Mouse (Mus musculus) kidney, embryonic 16.5 days (tissue): ENCODE data around the gene Sftpa1. TPM values are rescaled to one million over a fixed set of nuclear protein-coding genes. Genes with fewer than 3 reads are reported as not detected.

Source experiments
- ATAC-seq: fragments of 200-750 bp; cut with Nextera tagmentation; 2 replicates; pipeline ENCODE4 v1.8.0; 2017; ENCODE audit warnings: moderate TSS enrichment; ENCODE audit not compliant: low FRiP score, low TSS enrichment
- H3K27ac ChIP-seq: fragments of 300-500 bp; sonication (generic); 2 replicates; pipeline ENCODE4 v1.5.1; 2014; ENCODE audit warnings: low read length
- H3K27me3 ChIP-seq: fragments of 300-500 bp; sonication (generic); 2 replicates; pipeline ENCODE4 v1.6.1; 2014; ENCODE audit warnings: low read length, control low read depth, mixed read lengths; ENCODE audit not compliant: insufficient read depth
- H3K36me3 ChIP-seq: fragments of 300-500 bp; sonication (generic); 2 replicates; pipeline ENCODE4 v1.6.1; 2014; ENCODE audit warnings: low read length, control low read depth, mixed read lengths; ENCODE audit not compliant: insufficient read depth
- H3K4me1 ChIP-seq: fragments of 300-500 bp; sonication (generic); 2 replicates; pipeline ENCODE4 v1.6.1; 2014; ENCODE audit warnings: low read length, control low read depth, mixed read lengths; ENCODE audit not compliant: insufficient read depth
- H3K4me2 ChIP-seq: fragments of 300-500 bp; sonication (generic); replicated peaks from 2 replicates; pipeline ENCODE4 v1.6.1; 2014; ENCODE audit warnings: low read depth, low read length
- H3K4me3 ChIP-seq: fragments of 300-500 bp; sonication (generic); 2 replicates; pipeline ENCODE4 v1.5.1; 2014; ENCODE audit warnings: mild to moderate bottlenecking, low read length
- H3K9ac ChIP-seq: fragments of 300-500 bp; sonication (generic); replicated peaks from 2 replicates; pipeline ENCODE4 v1.6.1; 2014; ENCODE audit warnings: low read length
- H3K9me3 ChIP-seq: fragments of 300-500 bp; sonication (generic); 2 replicates; pipeline ENCODE4 v1.6.1; 2016; ENCODE audit warnings: low read length, control low read depth
- WGBS: fragments of 180-500 bp; shearing (Covaris S2); extraction: QIAGEN DNeasy Blood & Tissue Kit; methylation state at CpG from one replicate; pipeline ENCODE4 v1.1.7; 2014; 5-methylcytosine and 5-hydroxymethylcytosine counted together
- polyA plus RNA-seq: library from polyadenylated mRNA; unstranded; fragments of >200 nt; fragmentation: Nextera tagmentation; extraction: Ambion mirVana; gene quantifications from 2 replicates; pipeline ENCODE4 v1.2.1, GENCODE M21; 2015

Sftpa1 gene
- polyA plus RNA-seq, 1 experiment from 2014 or later = 3.9 TPM

DNA sequence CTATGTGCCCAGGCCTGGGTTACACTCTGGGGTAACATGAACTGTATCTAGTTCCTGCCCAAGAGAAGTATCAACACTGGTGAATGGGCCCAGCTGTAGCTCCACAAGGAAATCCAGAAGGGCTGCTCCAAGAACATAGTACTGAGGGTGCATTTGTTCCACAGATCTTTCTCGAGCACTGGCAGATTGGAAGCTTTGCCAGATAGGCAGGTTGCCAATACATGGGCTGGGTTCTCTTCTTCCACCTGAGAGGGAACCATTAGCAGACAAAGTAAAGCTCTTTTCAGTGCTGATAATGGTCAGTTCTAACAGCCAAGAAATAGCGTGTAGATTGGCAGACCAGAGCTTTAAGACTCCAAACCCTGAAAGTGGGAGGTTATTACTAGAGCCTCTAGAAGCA, 15.8 kb downstream of the Sftpa1 start:
- 88% methylated on average over 2 of the region's 2 CpGs for WGBS
- H3K27me3 ChIP-seq = no peaks in the 10 kb centered on the region
- no peak overlapping the region for H3K4me3 ChIP-seq
- H3K36me3 ChIP-seq = no peaks in the 10 kb centered on the region
- no peak overlapping the region for H3K4me2 ChIP-seq
- no peaks in the 10 kb centered on the region for H3K9me3 ChIP-seq
- H3K9ac ChIP-seq = no peak overlapping the region
- H3K27ac ChIP-seq = no peak overlapping the region
- ATAC-seq = no peak
- H3K4me1 ChIP-seq = no peaks in the 10 kb centered on the region

DNA sequence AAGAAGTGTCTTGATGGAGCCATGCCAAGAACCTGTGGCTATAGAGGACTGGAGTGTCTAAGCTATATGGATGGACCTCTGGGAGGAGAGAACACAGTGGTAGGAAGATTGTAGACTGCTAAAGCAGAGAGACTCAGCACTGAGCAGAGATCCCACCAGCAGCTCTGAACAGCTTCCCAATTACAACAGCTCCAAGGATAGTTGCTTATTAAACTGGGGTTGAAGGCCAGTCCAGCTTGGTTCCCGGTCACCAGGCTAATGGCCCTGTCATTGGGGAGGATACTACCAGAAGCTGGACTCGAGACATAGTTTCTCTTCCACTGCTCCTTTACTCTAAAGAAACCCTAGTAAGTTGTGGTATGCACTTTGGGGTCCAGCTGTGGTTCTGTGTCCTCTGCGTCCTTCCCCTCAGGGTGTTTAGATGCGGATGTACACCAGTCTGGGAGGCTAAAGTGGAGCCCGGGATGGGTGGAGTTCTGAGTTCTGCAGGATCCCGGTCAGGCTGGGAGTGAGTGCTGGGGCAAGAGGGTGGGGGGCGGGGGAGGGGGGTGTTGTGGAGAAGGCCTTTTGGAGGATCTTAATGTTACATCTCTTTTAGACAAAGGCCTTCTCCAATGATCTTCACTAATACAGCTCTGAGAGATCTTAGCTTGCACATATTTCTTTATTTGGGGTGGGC, 19.8 kb downstream of the Sftpa1 start, which contains the start of gene Mbl1:
Gene Mbl1, plus strand, starts transcription at position 239 of the 679 bp plus-strand sequence.
- Histone ChIP-seq H3K4me1 (no peaks in the 10 kb centered on the region), H3K9me3 (no peaks in the 10 kb centered on the region), H3K36me3 (no peaks in the 10 kb centered on the region), H3K27ac (no peak within 1 kb of the TSS), H3K4me2 (no peak within 1 kb of the TSS), H3K4me3 (no peak within 1 kb of the TSS), H3K9ac (no peak within 1 kb of the TSS), H3K27me3 (no peaks in the 10 kb centered on the region)
- no peak for ATAC-seq
- WGBS = 79% methylated on average over 7 of the region's 7 CpGs

DNA sequence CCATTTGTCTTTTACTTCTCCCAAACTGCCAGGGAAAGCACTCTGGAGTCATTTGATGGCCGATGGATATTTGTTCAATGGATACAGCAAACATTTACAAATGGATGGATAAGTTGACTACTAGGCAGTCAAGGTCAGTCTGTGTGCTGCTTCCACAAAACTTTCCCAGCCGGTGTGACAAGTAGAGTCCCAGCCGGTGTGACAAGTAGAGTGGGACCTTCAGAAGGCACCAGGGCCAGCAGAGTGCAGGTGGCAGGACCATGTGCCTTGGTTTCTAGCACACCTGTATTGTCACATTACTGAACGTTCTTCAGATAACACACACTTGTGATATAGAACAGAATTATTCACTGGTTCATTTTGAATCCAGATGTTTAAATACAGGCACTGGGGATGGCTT, 28.5 kb downstream of the Sftpa1 start:
- no peak overlapping the region for H3K4me2 ChIP-seq
- ATAC-seq = no peak
- H3K9me3 ChIP-seq = no peaks in the 10 kb centered on the region
- WGBS = 87% methylated on average over 4 of the region's 4 CpGs
- no peaks in the 10 kb centered on the region for H3K36me3 ChIP-seq
- H3K27me3 ChIP-seq = no peaks in the 10 kb centered on the region
- no peaks in the 10 kb centered on the region for H3K4me1 ChIP-seq
- H3K27ac ChIP-seq = no peak overlapping the region
- H3K4me3 ChIP-seq = no peak overlapping the region
- no peak overlapping the region for H3K9ac ChIP-seq

DNA sequence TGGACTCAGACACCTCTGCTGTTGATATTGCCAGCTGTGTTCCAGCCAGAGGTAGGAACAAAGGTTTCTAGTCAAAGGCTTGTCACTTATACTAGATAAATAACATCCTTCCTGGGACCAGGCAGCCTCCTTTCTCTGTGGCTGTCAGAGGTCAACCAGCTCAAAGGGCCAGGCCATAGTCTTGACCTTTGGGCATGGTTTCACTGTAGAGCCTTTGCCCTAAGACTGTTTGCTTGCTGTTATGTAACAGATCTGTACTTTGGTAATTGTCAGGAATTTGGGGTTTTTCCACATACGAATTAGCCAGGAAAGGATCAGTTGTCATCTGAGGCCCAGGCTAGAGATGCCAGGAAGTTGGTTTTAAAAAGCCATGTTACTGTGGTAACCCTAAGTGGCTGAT, 29.2 kb downstream of the Sftpa1 start:
- Histone ChIP-seq H3K4me1 (no peaks in the 10 kb centered on the region), H3K27ac (no peak overlapping the region), H3K9ac (no peak overlapping the region), H3K4me2 (no peak overlapping the region), H3K36me3 (no peaks in the 10 kb centered on the region), H3K4me3 (no peak overlapping the region), H3K27me3 (no peaks in the 10 kb centered on the region), H3K9me3 (no peaks in the 10 kb centered on the region)
- ATAC-seq = no peak
- WGBS = 41% methylated on average over 1 of the region's 1 CpGs

DNA sequence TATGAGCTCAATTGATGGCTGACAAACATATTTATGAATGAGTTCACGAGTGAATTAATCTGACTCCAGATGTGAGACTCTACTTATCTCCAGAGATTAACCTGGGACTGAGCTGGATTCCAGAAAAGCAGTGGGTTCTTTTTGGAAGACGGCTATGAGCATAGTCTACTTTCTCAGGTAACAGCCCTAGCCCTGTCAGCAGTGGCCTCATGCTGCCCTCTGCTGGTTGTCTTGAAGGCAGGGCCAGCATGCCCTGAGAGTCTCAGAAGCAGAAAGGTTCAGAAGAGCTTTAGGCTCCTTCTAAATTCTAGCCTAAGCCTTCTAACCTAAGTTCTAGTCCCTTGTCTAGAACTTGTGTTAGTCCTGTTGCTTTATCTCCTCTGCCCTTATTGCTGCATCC, 31.1 kb downstream of the Sftpa1 start:
- H3K9me3 ChIP-seq = no peaks in the 10 kb centered on the region
- no peak overlapping the region for H3K27ac ChIP-seq
- 19% methylated on average over 2 of the region's 2 CpGs for WGBS
- H3K4me3 ChIP-seq = no peak overlapping the region
- H3K4me2 ChIP-seq = no peak overlapping the region
- no peaks in the 10 kb centered on the region for H3K27me3 ChIP-seq
- H3K9ac ChIP-seq = no peak overlapping the region
- peak; percentile 85; the same call in 1 of the 2 replicates for ATAC-seq
- H3K4me1 ChIP-seq = no peaks in the 10 kb centered on the region
- no peaks in the 10 kb centered on the region for H3K36me3 ChIP-seq

DNA sequence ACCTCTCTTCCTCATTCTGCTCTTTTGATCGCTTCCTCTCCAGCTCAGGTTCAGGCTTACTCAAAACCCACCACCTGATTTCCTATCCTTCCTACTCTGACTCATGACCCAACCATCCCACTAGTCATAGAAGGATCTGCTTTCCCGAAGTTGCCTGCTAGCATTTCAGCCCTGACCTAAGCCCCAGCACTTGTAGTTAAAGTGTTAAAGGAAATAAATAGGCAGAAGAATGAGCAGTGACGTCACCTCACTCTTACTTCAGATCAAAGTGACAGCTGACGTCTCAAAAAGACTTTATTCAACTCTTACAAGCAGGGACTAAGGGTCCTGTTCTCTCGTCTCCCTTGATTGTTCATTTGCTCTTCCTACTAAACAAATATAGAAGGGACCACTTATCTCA, 35.7 kb downstream of the Sftpa1 start:
- Histone ChIP-seq H3K27ac (no peak overlapping the region), H3K9me3 (no peaks in the 10 kb centered on the region), H3K9ac (no peak overlapping the region), H3K4me3 (no peak overlapping the region), H3K4me1 (no peaks in the 10 kb centered on the region), H3K27me3 (no peaks in the 10 kb centered on the region), H3K4me2 (no peak overlapping the region), H3K36me3 (no peaks in the 10 kb centered on the region)
- WGBS = 53% methylated on average over 5 of the region's 5 CpGs
- ATAC-seq = no peak

DNA sequence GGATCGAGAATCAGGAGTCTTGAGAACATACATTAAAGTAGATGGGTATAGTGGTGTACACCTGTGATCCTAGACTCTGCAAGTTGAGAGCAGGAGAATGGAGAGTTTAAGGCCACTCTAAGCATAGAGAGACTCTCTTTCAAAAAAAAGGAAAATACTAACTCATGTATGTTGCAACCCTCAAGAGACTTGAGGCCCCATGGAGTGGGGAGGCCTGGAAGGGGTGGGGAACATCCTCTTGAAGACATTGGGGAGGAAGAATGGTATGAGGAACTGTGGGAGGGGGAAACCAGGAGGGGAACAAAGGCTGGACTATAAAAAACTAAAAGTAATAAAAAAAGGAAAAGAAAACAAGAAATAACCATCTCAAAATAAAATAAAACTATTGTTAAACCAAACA, 37.0 kb downstream of the Sftpa1 start:
- H3K4me1 ChIP-seq = no peaks in the 10 kb centered on the region
- H3K9me3 ChIP-seq = no peaks in the 10 kb centered on the region
- WGBS = 91% methylated on average over 1 of the region's 1 CpGs
- no peak overlapping the region for H3K9ac ChIP-seq
- no peak for ATAC-seq
- no peaks in the 10 kb centered on the region for H3K36me3 ChIP-seq
- no peak overlapping the region for H3K4me2 ChIP-seq
- no peak overlapping the region for H3K27ac ChIP-seq
- H3K27me3 ChIP-seq = no peaks in the 10 kb centered on the region
- no peak overlapping the region for H3K4me3 ChIP-seq

DNA sequence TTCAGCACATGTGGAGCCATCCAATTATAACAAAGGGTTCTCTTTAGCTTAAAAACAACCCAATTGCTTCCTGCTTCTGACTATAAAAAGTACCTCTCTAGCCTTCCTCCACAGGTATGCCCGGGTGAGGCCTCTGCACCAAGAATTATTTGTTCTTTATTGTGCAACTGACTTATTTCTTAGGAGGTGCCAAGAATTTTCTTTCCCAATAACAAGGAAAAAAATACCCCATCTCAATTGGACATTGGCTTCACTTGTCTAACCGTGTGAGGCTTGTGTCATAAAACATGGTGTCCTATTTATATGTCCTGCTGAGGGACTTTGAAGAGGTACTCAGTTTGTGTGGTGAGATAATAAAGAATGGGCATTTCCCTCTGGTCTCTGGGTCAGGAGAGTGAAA, 38.9 kb downstream of the Sftpa1 start:
- Histone ChIP-seq H3K4me1 (no peaks in the 10 kb centered on the region), H3K4me3 (no peak overlapping the region), H3K36me3 (no peaks in the 10 kb centered on the region), H3K27ac (no peak overlapping the region), H3K27me3 (no peaks in the 10 kb centered on the region), H3K4me2 (no peak overlapping the region), H3K9ac (no peak overlapping the region), H3K9me3 (no peaks in the 10 kb centered on the region)
- 79% methylated on average over 2 of the region's 2 CpGs for WGBS
- ATAC-seq = no peak

DNA sequence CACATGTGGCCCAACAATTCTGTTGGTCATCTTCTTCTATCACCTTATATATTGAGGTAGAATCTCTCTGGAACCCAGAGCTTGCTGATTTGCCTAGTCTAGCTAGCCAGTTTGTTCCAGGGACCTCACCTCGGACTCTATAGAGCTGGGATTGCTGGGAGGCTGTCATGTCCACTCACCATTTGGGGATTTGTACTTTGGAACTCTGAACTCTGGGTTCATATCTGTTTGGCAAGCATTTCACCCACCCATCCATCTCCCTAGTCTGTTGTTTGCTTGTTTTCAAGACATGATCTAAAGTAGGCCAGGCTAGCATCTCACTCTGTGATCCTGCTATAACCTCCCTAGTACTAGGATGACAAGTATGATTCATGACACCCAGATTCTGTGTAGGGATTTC, 43.2 kb downstream of the Sftpa1 start:
- Histone ChIP-seq H3K36me3 (no peaks in the 10 kb centered on the region), H3K4me3 (no peak overlapping the region), H3K9me3 (no peaks in the 10 kb centered on the region), H3K27me3 (no peaks in the 10 kb centered on the region), H3K27ac (no peak overlapping the region), H3K4me2 (no peak overlapping the region), H3K9ac (no peak overlapping the region), H3K4me1 (no peaks in the 10 kb centered on the region)
- ATAC-seq = no peak
- 68% methylated on average over 1 of the region's 1 CpGs for WGBS

DNA sequence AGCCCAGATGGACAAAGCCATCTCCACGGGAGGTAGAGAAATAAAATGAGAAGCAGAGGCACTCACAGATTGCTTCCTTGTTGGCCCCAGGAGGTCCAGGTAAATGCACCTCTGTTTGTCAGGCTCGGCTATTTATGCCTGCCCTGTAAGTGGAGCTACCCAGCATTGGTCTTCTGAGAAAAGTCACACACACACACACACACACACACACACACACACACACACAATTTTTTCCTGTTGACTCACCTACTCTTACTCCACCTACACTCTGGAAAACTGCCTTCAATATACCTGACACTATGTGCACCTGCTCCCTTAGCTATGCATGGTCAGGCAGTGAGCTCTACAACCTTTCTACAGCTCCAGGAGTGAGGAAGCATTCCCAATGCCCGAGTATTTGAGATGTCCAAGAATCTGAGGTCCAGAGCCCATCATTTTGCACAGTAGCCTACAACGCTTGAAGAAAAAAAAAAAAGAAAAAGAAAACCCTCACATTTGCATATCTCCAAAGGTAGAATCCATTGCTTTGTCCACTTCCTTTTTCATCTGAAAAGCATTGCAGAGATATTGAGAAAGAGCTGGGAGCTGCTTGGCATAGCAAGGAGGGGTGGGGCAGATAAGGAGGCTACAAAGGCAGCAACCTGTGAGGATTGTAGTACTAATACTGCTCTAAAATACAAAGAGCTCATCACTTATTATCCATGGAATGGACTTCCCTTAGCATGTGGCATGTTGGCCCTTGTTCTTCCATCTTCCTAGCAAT, 53.7 kb downstream of the Sftpa1 start, which contains the start of gene Sftpd:
Gene Sftpd, minus strand, starts transcription at position 91 of the 763 bp plus-strand sequence.
- no peak within 1 kb of the TSS for H3K4me3 ChIP-seq
- H3K4me1 ChIP-seq = no peaks in the 10 kb centered on the region
- H3K27ac ChIP-seq = no peak within 1 kb of the TSS
- no peaks in the 10 kb centered on the region for H3K36me3 ChIP-seq
- 76% methylated on average over 4 of the region's 4 CpGs for WGBS
- no peak within 1 kb of the TSS for H3K9ac ChIP-seq
- no peaks in the 10 kb centered on the region for H3K27me3 ChIP-seq
- no peak for ATAC-seq
- no peak within 1 kb of the TSS for H3K4me2 ChIP-seq
- H3K9me3 ChIP-seq = no peaks in the 10 kb centered on the region
